Mouse (Mus musculus) neural tube, embryonic 11.5 days (tissue): ENCODE results near the gene Cchcr1. TPM values are rescaled to one million over a fixed set of nuclear protein-coding genes. Genes with fewer than 3 reads are reported as not detected.

Source experiments
- ATAC-seq: fragments of 200-750 bp; cut with Nextera tagmentation; 2 replicates; pipeline ENCODE4 v1.8.0; 2017; ENCODE audit warnings: moderate number of reproducible peaks, mild to moderate bottlenecking, moderate TSS enrichment, moderate library complexity; ENCODE audit not compliant: insufficient read depth, low FRiP score, low TSS enrichment
- DNase-seq: peaks from one replicate; pipeline ENCODE4 v3.0.0-alpha.2; 2015; ENCODE audit warnings: low spot score
- H3K27ac ChIP-seq: fragments of 300-500 bp; sonication (generic); 2 replicates; pipeline ENCODE4 v1.5.1; 2014; ENCODE audit warnings: low read depth, mild to moderate bottlenecking, low read length
- H3K27me3 ChIP-seq: fragments of 300-500 bp; sonication (generic); 2 replicates; pipeline ENCODE4 v1.6.1; 2014; ENCODE audit warnings: mild to moderate bottlenecking, low read length, mixed read lengths; ENCODE audit not compliant: control insufficient read depth, insufficient read depth
- H3K36me3 ChIP-seq: fragments of 300-500 bp; sonication (generic); 2 replicates; pipeline ENCODE4 v1.6.1; 2014; ENCODE audit warnings: mild to moderate bottlenecking, low read length, moderate library complexity, mixed read lengths; ENCODE audit not compliant: control insufficient read depth, insufficient read depth
- H3K4me1 ChIP-seq: fragments of 300-500 bp; sonication (generic); 2 replicates; pipeline ENCODE4 v1.6.1; 2014; ENCODE audit warnings: low read length, mixed read lengths; ENCODE audit not compliant: control insufficient read depth, insufficient read depth
- H3K4me2 ChIP-seq: fragments of 300-500 bp; sonication (generic); 2 replicates; pipeline ENCODE4 v1.6.1; 2014; ENCODE audit warnings: low read depth, mild to moderate bottlenecking, moderate library complexity
- H3K4me3 ChIP-seq: fragments of 300-500 bp; sonication (generic); 2 replicates; pipeline ENCODE4 v1.5.1; 2014; ENCODE audit warnings: low read depth, low read length
- H3K9ac ChIP-seq: fragments of 300-500 bp; sonication (generic); 2 replicates; pipeline ENCODE4 v1.6.1; 2014; ENCODE audit warnings: mild to moderate bottlenecking, low read length
- H3K9me3 ChIP-seq: fragments of 300-500 bp; sonication (generic); 2 replicates; pipeline ENCODE4 v1.6.1; 2016; ENCODE audit warnings: low read length; ENCODE audit not compliant: control insufficient read depth
- WGBS: fragments of 180-500 bp; shearing (Covaris S2); extraction: QIAGEN DNeasy Blood & Tissue Kit; methylation state at CpG from one replicate; pipeline ENCODE4 v1.1.7; 2014; 5-methylcytosine and 5-hydroxymethylcytosine counted together
- polyA plus RNA-seq: library from polyadenylated mRNA; unstranded; fragments of >200 nt; fragmentation: Nextera tagmentation; extraction: Ambion mirVana; gene quantifications from 2 replicates; pipeline ENCODE4 v1.2.1, GENCODE M21; 2014

Cchcr1 gene
- polyA plus RNA-seq, 1 experiment from 2014 or later = 9.4 TPM

- no peak overlapping the region for H3K4me2 ChIP-seq
- 37% methylated on average over 6 of the region's 6 CpGs for WGBS
- H3K4me1 ChIP-seq = no peaks in the 10 kb centered on the region
- H3K4me3 ChIP-seq = no peak overlapping the region
- H3K9ac ChIP-seq = no peak overlapping the region
- H3K27ac ChIP-seq = no peak overlapping the region
- ATAC-seq = peak; percentile 29; the same call in 1 of the 2 replicates
- H3K36me3 ChIP-seq = no peaks in the 10 kb centered on the region
- DNase-seq = peak; percentile 70
- H3K27me3 ChIP-seq = no peaks in the 10 kb centered on the region
- H3K9me3 ChIP-seq = no peaks in the 10 kb centered on the region
These were observed 27.8 kb downstream of the Cchcr1 start for GRCm38 (mm10) chr17:35544680-35545079.

GRCm38 (mm10) chr17:35547465-35547864 lies 30.6 kb downstream of the Cchcr1 start:
- ATAC-seq (no peak), DNase-seq (no peak)
- H3K36me3 ChIP-seq = no peaks in the 10 kb centered on the region
- H3K4me2 ChIP-seq = no peak overlapping the region
- H3K27ac ChIP-seq = no peak overlapping the region
- 82% methylated on average over 2 of the region's 2 CpGs for WGBS
- H3K4me3 ChIP-seq = no peak overlapping the region
- H3K27me3 ChIP-seq = no peaks in the 10 kb centered on the region
- no peak overlapping the region for H3K9ac ChIP-seq
- H3K9me3 ChIP-seq = no peaks in the 10 kb centered on the region
- no peaks in the 10 kb centered on the region for H3K4me1 ChIP-seq

GRCm38 (mm10) chr17:35548636-35549035 lies 31.7 kb downstream of the Cchcr1 start:
- no peaks in the 10 kb centered on the region for H3K36me3 ChIP-seq
- ATAC-seq (no peak), DNase-seq (no peak)
- H3K4me1 ChIP-seq = no peaks in the 10 kb centered on the region
- no peak overlapping the region for H3K9ac ChIP-seq
- no peaks in the 10 kb centered on the region for H3K27me3 ChIP-seq
- H3K4me2 ChIP-seq = no peak overlapping the region
- no peak overlapping the region for H3K4me3 ChIP-seq
- H3K27ac ChIP-seq = no peak overlapping the region
- no peaks in the 10 kb centered on the region for H3K9me3 ChIP-seq
- 23% methylated on average over 5 of the region's 5 CpGs for WGBS

- Histone ChIP-seq H3K4me1 (no peaks in the 10 kb centered on the region), H3K27ac (no peak overlapping the region), H3K27me3 (no peaks in the 10 kb centered on the region), H3K4me3 (no peak overlapping the region), H3K36me3 (no peaks in the 10 kb centered on the region), H3K9me3 (no peaks in the 10 kb centered on the region), H3K4me2 (no peak overlapping the region), H3K9ac (no peak overlapping the region)
- no peak for DNase-seq
- 61% methylated on average over 15 of the region's 15 CpGs for whole genome bisulfite sequencing
- ATAC-seq = no peak
These were observed 32.7 kb downstream of the Cchcr1 start for GRCm38 (mm10) chr17:35549437-35550142.

- ATAC-seq (no peak), DNase-seq (no peak)
- H3K9me3 ChIP-seq = no peaks in the 10 kb centered on the region
- H3K4me1 ChIP-seq = no peaks in the 10 kb centered on the region
- WGBS = 98% methylated on average over 4 of the region's 4 CpGs
- no peak overlapping the region for H3K4me3 ChIP-seq
- no peak overlapping the region for H3K27ac ChIP-seq
- no peaks in the 10 kb centered on the region for H3K36me3 ChIP-seq
- no peak overlapping the region for H3K9ac ChIP-seq
- H3K27me3 ChIP-seq = no peaks in the 10 kb centered on the region
- H3K4me2 ChIP-seq = no peak overlapping the region
These were observed 33.2 kb downstream of the Cchcr1 start for GRCm38 (mm10) chr17:35550143-35550494.

GRCm38 (mm10) chr17:35550871-35551270 lies 34.0 kb downstream of the Cchcr1 start:
- H3K27me3 ChIP-seq = no peaks in the 10 kb centered on the region
- ATAC-seq = no peak
- H3K4me2 ChIP-seq = no peak overlapping the region
- no peaks in the 10 kb centered on the region for H3K4me1 ChIP-seq
- H3K4me3 ChIP-seq = no peak overlapping the region
- no peaks in the 10 kb centered on the region for H3K36me3 ChIP-seq
- 48% methylated on average over 8 of the region's 8 CpGs for WGBS
- H3K9ac ChIP-seq = no peak overlapping the region
- DNase-seq = no peak
- no peak overlapping the region for H3K27ac ChIP-seq
- H3K9me3 ChIP-seq = no peaks in the 10 kb centered on the region

GRCm38 (mm10) chr17:35551881-35552414 lies 35.0 kb downstream of the Cchcr1 start, which contains the start of gene Cdsn:
Gene Cdsn (plus strand): TSS chr17:35552128.
- no peaks in the 10 kb centered on the region for H3K4me1 ChIP-seq
- H3K9me3 ChIP-seq = no peaks in the 10 kb centered on the region
- WGBS = 77% methylated on average over 10 of the region's 10 CpGs
- H3K9ac ChIP-seq = no peak within 1 kb of the TSS
- no peak for ATAC-seq
- H3K4me3 ChIP-seq = no peak within 1 kb of the TSS
- no peaks in the 10 kb centered on the region for H3K36me3 ChIP-seq
- no peak for DNase-seq
- no peak within 1 kb of the TSS for H3K27ac ChIP-seq
- no peak within 1 kb of the TSS for H3K4me2 ChIP-seq
- H3K27me3 ChIP-seq = no peaks in the 10 kb centered on the region

GRCm38 (mm10) chr17:35554321-35554720 lies 37.4 kb downstream of the Cchcr1 start:
- 85% methylated on average over 5 of the region's 5 CpGs for WGBS
- no peaks in the 10 kb centered on the region for H3K9me3 ChIP-seq
- no peak overlapping the region for H3K4me2 ChIP-seq
- H3K36me3 ChIP-seq = no peaks in the 10 kb centered on the region
- DNase-seq = no peak
- no peaks in the 10 kb centered on the region for H3K4me1 ChIP-seq
- H3K27me3 ChIP-seq = no peaks in the 10 kb centered on the region
- no peak overlapping the region for H3K4me3 ChIP-seq
- no peak overlapping the region for H3K27ac ChIP-seq
- H3K9ac ChIP-seq = no peak overlapping the region
- no peak for ATAC-seq

GRCm38 (mm10) chr17:35554761-35555397 lies 38.0 kb downstream of the Cchcr1 start:
- Histone ChIP-seq H3K9me3 (no peaks in the 10 kb centered on the region), H3K27me3 (no peaks in the 10 kb centered on the region), H3K36me3 (no peaks in the 10 kb centered on the region), H3K4me1 (no peaks in the 10 kb centered on the region), H3K27ac (no peak overlapping the region), H3K4me2 (no peak overlapping the region), H3K9ac (no peak overlapping the region), H3K4me3 (no peak overlapping the region)
- WGBS = 86% methylated on average over 18 of the region's 18 CpGs
- no peak for ATAC-seq
- no peak for DNase-seq
